Mouse (Mus musculus) C2C12 (cell line): ENCODE data around the gene Cpsf7. TPM values are rescaled to one million over a fixed set of nuclear protein-coding genes. Genes with fewer than 3 reads are reported as not detected.
"Not testable (repeated sequence)": the region's sequence is repeated elsewhere in the genome, so short reads cannot be mapped to it uniquely, and the experiment has no call there.

Source experiments
- H3K27me3 ChIP-seq: one replicate; pipeline ENCODE4 v1.6.1; 2011; ENCODE audit not compliant: control insufficient read depth, insufficient read depth, insufficient read length
- H3K36me3 ChIP-seq: one replicate; pipeline ENCODE4 v1.6.1; 2011; ENCODE audit not compliant: control insufficient read depth, insufficient read depth
- H3K4me3 ChIP-seq: one replicate; pipeline ENCODE4 v1.5.1; 2011; ENCODE audit warnings: mild to moderate bottlenecking, control low read depth; ENCODE audit not compliant: poor library complexity, insufficient read depth, severe bottlenecking
- H3K79me2 ChIP-seq: one replicate; pipeline ENCODE4 v1.6.1; 2011; ENCODE audit not compliant: control insufficient read depth, insufficient read depth
- H3K79me3 ChIP-seq: one replicate; pipeline ENCODE4 v1.6.1; 2011; ENCODE audit warnings: low read depth, control low read depth
- H3ac ChIP-seq: one replicate; pipeline ENCODE3; 2011; ENCODE audit warnings: low read depth; ENCODE audit not compliant: control insufficient read depth, insufficient read length
- CEBPB ChIP-seq: IDR thresholded peaks from one replicate; pipeline ENCODE4 v1.6.1; 2011; ENCODE audit warnings: low read depth, mild to moderate bottlenecking, control low read depth, moderate library complexity
- CTCF ChIP-seq: IDR thresholded peaks from one replicate; pipeline ENCODE4 v1.5.1; 2011; ENCODE audit not compliant: control insufficient read depth, insufficient read depth, insufficient read length
- FOSL1 ChIP-seq: IDR thresholded peaks from one replicate; pipeline ENCODE4 v1.8.0; 2011; ENCODE audit warnings: mild to moderate bottlenecking, low read length; ENCODE audit not compliant: poor library complexity, insufficient read depth, severe bottlenecking
- MAX ChIP-seq: IDR thresholded peaks from one replicate; pipeline ENCODE4 v1.6.1; 2011; ENCODE audit warnings: mild to moderate bottlenecking, control low read depth
- MYOD1 ChIP-seq: IDR thresholded peaks from one replicate; pipeline ENCODE4 v1.6.1; 2011; ENCODE audit warnings: low read depth; ENCODE audit not compliant: control insufficient read depth, insufficient read length
- MYOG ChIP-seq: IDR thresholded peaks from one replicate; pipeline ENCODE4 v1.6.1; 2011; ENCODE audit not compliant: control insufficient read depth, insufficient read length; ENCODE audit errors: extremely low read depth
- USF1 ChIP-seq: IDR thresholded peaks from one replicate; pipeline ENCODE4 v1.6.1; 2011; ENCODE audit warnings: low read depth, mild to moderate bottlenecking, control low read depth, moderate library complexity
- polyA plus RNA-seq: library from polyadenylated mRNA; unstranded; fragments of >200 nt; fragmentation: generic; extraction: Trizol; gene quantifications from one replicate; pipeline ENCODE4 v1.2.1, GENCODE M21; 2012; ENCODE audit warnings: missing spikeins

Gene Cpsf7
- polyA plus RNA-seq, 1 experiment = 26.5 TPM

- peak within 1 kb of the TSS; percentile 63 for H3K4me3 ChIP-seq
- peak within 1 kb of the TSS; percentile 40 for H3ac ChIP-seq
- H3K79me3 ChIP-seq = no peaks in the 10 kb centered on the region
- peaks cover 5% of the 10 kb centered on the region for H3K79me2 ChIP-seq
- peak; percentile 70 for TF ChIP-seq MAX
- TF ChIP-seq CTCF = no peak
- no peak for TF ChIP-seq MYOD1
- TF ChIP-seq FOSL1 = no peak
- no peak for TF ChIP-seq USF1
- H3K27me3 ChIP-seq = no peaks in the 10 kb centered on the region
- H3K36me3 ChIP-seq = peaks cover 17% of the 10 kb centered on the region
These were observed 30.8 kb downstream of the Cpsf7 start, which contains the start of gene Tmem216 for GRCm38 (mm10) chr19:10555624-10556510. TSS of gene Tmem216 (minus strand) at chr19:10556238.

GRCm38 (mm10) chr19:10557001-10557400 is 31.9 kb downstream of the Cpsf7 start:
- Histone ChIP-seq H3K4me3 (no peak overlapping the region), H3ac (no peak overlapping the region), H3K27me3 (no peaks in the 10 kb centered on the region), H3K79me2 (peaks cover 5% of the 10 kb centered on the region), H3K36me3 (peaks cover 6% of the 10 kb centered on the region), H3K79me3 (no peaks in the 10 kb centered on the region)
- TF ChIP-seq MYOD1 (no peak), CEBPB (no peak), USF1 (no peak), MAX (no peak), CTCF (no peak)

DNA sequence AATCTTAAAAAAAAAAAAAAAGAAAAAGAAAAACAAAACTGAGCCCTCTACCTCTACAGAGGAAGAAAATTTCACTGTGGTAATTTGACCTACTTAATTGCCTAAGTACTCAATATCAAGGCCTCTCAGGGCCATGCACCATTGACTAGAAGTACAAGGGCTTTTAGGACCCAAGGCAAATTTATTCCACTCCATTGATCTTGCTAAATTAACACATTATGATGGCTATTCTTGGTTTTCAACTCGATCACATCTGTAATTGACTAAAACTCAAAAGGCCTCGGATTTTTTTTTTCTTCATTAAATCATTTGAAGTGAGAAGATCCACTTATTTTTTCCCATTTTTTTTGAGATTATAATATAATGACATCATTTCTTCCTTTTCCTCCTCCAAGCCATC is 32.4 kb downstream of the Cpsf7 start:
- no peaks in the 10 kb centered on the region for H3K79me3 ChIP-seq
- no peaks in the 10 kb centered on the region for H3K27me3 ChIP-seq
- H3K79me2 ChIP-seq = peaks cover 5% of the 10 kb centered on the region
- H3K36me3 ChIP-seq = peaks cover 2% of the 10 kb centered on the region
- no peak overlapping the region for H3K4me3 ChIP-seq
- H3ac ChIP-seq = no peak overlapping the region
- TF ChIP-seq CEBPB (no peak), FOSL1 (no peak), MYOD1 (no peak), MAX (no peak), USF1 (no peak), CTCF (no peak), MYOG (no peak)

DNA sequence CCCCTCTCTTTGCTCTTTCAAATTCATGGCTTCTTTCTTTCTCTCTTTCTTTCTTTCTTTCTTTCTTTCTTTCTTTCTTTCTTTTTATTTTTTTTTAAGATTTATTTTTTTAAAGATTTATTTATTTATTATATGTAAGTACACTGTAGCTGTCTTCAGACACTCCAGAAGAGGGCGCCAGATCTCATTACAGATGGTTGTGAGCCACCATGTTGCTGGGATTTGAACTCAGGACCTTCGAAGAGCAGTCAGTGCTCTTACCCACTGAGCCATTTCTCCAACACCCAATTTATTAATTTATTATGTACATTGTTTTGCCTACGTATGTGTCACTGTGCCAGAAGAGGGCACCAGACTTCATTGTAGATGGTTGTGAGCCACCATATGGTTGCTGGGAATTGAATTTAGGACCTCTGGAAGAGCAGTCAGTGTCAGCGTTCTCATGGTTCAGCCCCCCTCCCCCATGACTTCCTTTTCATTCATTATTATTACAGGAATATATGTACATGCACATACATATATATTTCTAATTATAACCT is 32.8 kb downstream of the Cpsf7 start:
- H3K27me3 ChIP-seq, H3K79me2 ChIP-seq, H3ac ChIP-seq, H3K4me3 ChIP-seq, H3K36me3 ChIP-seq, H3K79me3 ChIP-seq: not testable (repeated sequence)

DNA sequence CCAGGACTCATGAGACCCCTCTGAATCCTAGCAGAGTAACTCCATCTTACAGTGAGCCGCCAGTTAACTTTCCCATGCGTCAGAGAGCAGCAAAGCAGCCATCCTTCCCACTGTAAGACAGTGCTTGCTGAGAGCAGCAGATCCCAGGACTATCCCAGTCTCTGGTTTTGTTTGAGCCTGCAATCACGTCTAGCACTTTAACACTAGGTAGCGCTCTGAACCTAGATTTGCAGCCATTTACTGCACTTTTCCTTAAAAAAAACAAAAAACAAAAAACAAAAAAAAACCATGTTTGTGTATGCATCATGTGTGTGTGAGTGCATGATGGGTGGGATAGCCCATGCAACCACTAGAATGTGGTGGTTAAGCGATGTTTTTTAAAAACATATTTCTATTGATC is 35.0 kb downstream of the Cpsf7 start:
- H3K79me3 ChIP-seq = no peaks in the 10 kb centered on the region

GRCm38 (mm10) chr19:10561558-10562314 is 36.7 kb downstream of the Cpsf7 start:
- no peak for TF ChIP-seq MAX
- TF ChIP-seq CTCF = no peak
- no peak for TF ChIP-seq CEBPB
- TF ChIP-seq FOSL1 = peak; percentile 81
- peak; percentile 38 for TF ChIP-seq MYOD1
- no peak for TF ChIP-seq MYOG
- no peak overlapping the region for H3K4me3 ChIP-seq
- no peaks in the 10 kb centered on the region for H3K27me3 ChIP-seq
- no peaks in the 10 kb centered on the region for H3K79me3 ChIP-seq
- no peak overlapping the region for H3ac ChIP-seq
- no peaks in the 10 kb centered on the region for H3K36me3 ChIP-seq
- H3K79me2 ChIP-seq = no peaks in the 10 kb centered on the region

More for the DNA sequence above, 35.0 kb downstream of the Cpsf7 start:
- no peak for TF ChIP-seq CEBPB
- peak; percentile 54 for TF ChIP-seq CTCF
- Histone ChIP-seq H3K79me2 (peaks cover 4% of the 10 kb centered on the region), H3K36me3 (no peaks in the 10 kb centered on the region), H3ac (no peak overlapping the region), H3K4me3 (no peak overlapping the region), H3K27me3 (no peaks in the 10 kb centered on the region)
